Mouse (Mus musculus) midbrain, postnatal 0 days (tissue): Measurements from ENCODE around the gene Timd2. TPM values are rescaled to one million over a fixed set of nuclear protein-coding genes. Genes with fewer than 3 reads are reported as not detected.
"Not testable (repeated sequence)": the region's sequence is repeated elsewhere in the genome, so short reads cannot be mapped to it uniquely, and the experiment has no call there.

Experiments
- ATAC-seq: fragments of 200-750 bp; cut with Nextera tagmentation; 2 replicates; pipeline ENCODE4 v1.8.0; 2017; ENCODE audit warnings: moderate number of reproducible peaks, mild to moderate bottlenecking, moderate TSS enrichment, moderate library complexity; ENCODE audit not compliant: low FRiP score
- DNase-seq: peaks from one replicate; pipeline ENCODE4 v3.0.0-alpha.2; 2015; ENCODE audit warnings: low spot score
- H3K27ac ChIP-seq: fragments of 300-500 bp; sonication (generic); 2 replicates; pipeline ENCODE4 v1.5.1; 2014; ENCODE audit warnings: low read depth, mild to moderate bottlenecking, low read length, mixed read lengths
- H3K27me3 ChIP-seq: fragments of 300-500 bp; sonication (generic); 2 replicates; pipeline ENCODE4 v1.6.1; 2014; ENCODE audit warnings: low read length, control low read depth, mixed read lengths; ENCODE audit not compliant: insufficient read depth
- H3K36me3 ChIP-seq: fragments of 300-500 bp; sonication (generic); 2 replicates; pipeline ENCODE4 v1.6.1; 2014; ENCODE audit warnings: low read length, control low read depth, mixed read lengths; ENCODE audit not compliant: insufficient read depth
- H3K4me1 ChIP-seq: fragments of 300-500 bp; sonication (generic); 2 replicates; pipeline ENCODE4 v1.6.1; 2014; ENCODE audit warnings: mild to moderate bottlenecking, control low read depth, antibody characterized with exemption, low read length, mixed read lengths; ENCODE audit not compliant: insufficient read depth
- H3K4me2 ChIP-seq: fragments of 300-500 bp; sonication (generic); 2 replicates; pipeline ENCODE4 v1.6.1; 2014; ENCODE audit warnings: low read depth, mild to moderate bottlenecking, low read length, mixed read lengths; ENCODE audit not compliant: poor library complexity, severe bottlenecking
- H3K4me3 ChIP-seq: fragments of 300-500 bp; sonication (generic); 2 replicates; pipeline ENCODE4 v1.5.1; 2014; ENCODE audit warnings: low read depth, mild to moderate bottlenecking, low read length, moderate library complexity
- H3K9ac ChIP-seq: fragments of 300-500 bp; sonication (generic); replicated peaks from 2 replicates; pipeline ENCODE4 v1.6.1; 2014; ENCODE audit warnings: mild to moderate bottlenecking, low read length, moderate library complexity, mixed read lengths; ENCODE audit not compliant: poor library complexity, severe bottlenecking
- H3K9me3 ChIP-seq: fragments of 300-500 bp; sonication (generic); 2 replicates; pipeline ENCODE4 v1.6.1; 2016; ENCODE audit warnings: low read length, control low read depth
- CTCF ChIP-seq: IDR thresholded peaks from 2 replicates; pipeline ENCODE4 v1.5.1; 2016; ENCODE audit warnings: antibody characterized with exemption, mild to moderate bottlenecking
- WGBS: fragments of 180-500 bp; shearing (Covaris S2); extraction: QIAGEN DNeasy Blood & Tissue Kit; methylation state at CpG from one replicate; pipeline ENCODE4 v1.1.7; 2014; 5-methylcytosine and 5-hydroxymethylcytosine counted together
- polyA plus RNA-seq: library from polyadenylated mRNA; unstranded; fragments of >200 nt; fragmentation: Nextera tagmentation; extraction: Ambion mirVana; gene quantifications from 2 replicates; pipeline ENCODE4 v1.2.1, GENCODE M21; 2015
- total RNA-seq: library from RNA; depleted of rRNA; stranded (reverse); fragments of >200 nt; gene quantifications from 2 replicates; pipeline ENCODE4 v1.2.3, GENCODE M21; 2014

Timd2 gene
- total and polyA plus RNA-seq, 2 experiments from 2014 or later = not detected

GRCm38 (mm10) chr11:46682842-46683241 is 24.0 kb downstream of the Timd2 start:
- Histone ChIP-seq H3K9ac (no peak overlapping the region), H3K9me3 (no peaks in the 10 kb centered on the region), H3K4me2 (no peak overlapping the region), H3K27ac (no peak overlapping the region), H3K36me3 (no peaks in the 10 kb centered on the region), H3K4me1 (no peaks in the 10 kb centered on the region), H3K4me3 (no peak overlapping the region), H3K27me3 (no peaks in the 10 kb centered on the region)
- DNase-seq (no peak), ATAC-seq (no peak)
- TF ChIP-seq CTCF = no peak
- 71% methylated on average over 1 of the region's 1 CpGs for WGBS

- 65% methylated on average over 2 of the region's 2 CpGs for WGBS
- Histone ChIP-seq H3K27ac (no peak overlapping the region), H3K4me3 (no peak overlapping the region), H3K36me3 (no peaks in the 10 kb centered on the region), H3K4me1 (no peaks in the 10 kb centered on the region), H3K9ac (no peak overlapping the region), H3K27me3 (no peaks in the 10 kb centered on the region), H3K9me3 (no peaks in the 10 kb centered on the region), H3K4me2 (no peak overlapping the region)
- no peak for DNase-seq
- no peak for TF ChIP-seq CTCF
- no peak for ATAC-seq
Observed at GRCm38 (mm10) chr11:46667938-46668337, 38.9 kb downstream of the Timd2 start.

- no peak overlapping the region for H3K4me3 ChIP-seq
- TF ChIP-seq CTCF = no peak
- H3K9me3 ChIP-seq = no peaks in the 10 kb centered on the region
- no peaks in the 10 kb centered on the region for H3K27me3 ChIP-seq
- H3K27ac ChIP-seq = no peak overlapping the region
- WGBS = 95% methylated on average over 3 of the region's 3 CpGs
- H3K9ac ChIP-seq = no peak overlapping the region
- ATAC-seq (no peak), DNase-seq (no peak)
- H3K4me2 ChIP-seq = no peak overlapping the region
- H3K4me1 ChIP-seq = no peaks in the 10 kb centered on the region
- no peaks in the 10 kb centered on the region for H3K36me3 ChIP-seq
Observed at GRCm38 (mm10) chr11:46667105-46667504, 39.8 kb downstream of the Timd2 start.

- Histone ChIP-seq H3K9ac (no peak overlapping the region), H3K27ac (no peak overlapping the region), H3K36me3 (no peaks in the 10 kb centered on the region), H3K4me2 (no peak overlapping the region), H3K4me1 (no peaks in the 10 kb centered on the region), H3K27me3 (no peaks in the 10 kb centered on the region), H3K4me3 (no peak overlapping the region), H3K9me3 (no peaks in the 10 kb centered on the region)
- ATAC-seq (peak; percentile 82), DNase-seq (peak; percentile 78)
- TF ChIP-seq CTCF = peak; percentile 83
- 66% methylated on average over 6 of the region's 6 CpGs for WGBS
Observed at GRCm38 (mm10) chr11:46665599-46666522, 41.0 kb downstream of the Timd2 start.

GRCm38 (mm10) chr11:46663215-46663614 is 43.6 kb downstream of the Timd2 start:
- H3K4me2 ChIP-seq = no peak overlapping the region
- no peaks in the 10 kb centered on the region for H3K36me3 ChIP-seq
- TF ChIP-seq CTCF = no peak
- WGBS = 68% methylated on average over 4 of the region's 4 CpGs
- no peak overlapping the region for H3K4me3 ChIP-seq
- ATAC-seq (no peak), DNase-seq (no peak)
- H3K9me3 ChIP-seq = no peaks in the 10 kb centered on the region
- no peaks in the 10 kb centered on the region for H3K4me1 ChIP-seq
- no peak overlapping the region for H3K27ac ChIP-seq
- H3K9ac ChIP-seq = no peak overlapping the region
- no peaks in the 10 kb centered on the region for H3K27me3 ChIP-seq

- H3K36me3 ChIP-seq = no peaks in the 10 kb centered on the region
- no peaks in the 10 kb centered on the region for H3K9me3 ChIP-seq
- no peaks in the 10 kb centered on the region for H3K4me1 ChIP-seq
- no peak for ATAC-seq
- no peak overlapping the region for H3K4me3 ChIP-seq
- no peak overlapping the region for H3K4me2 ChIP-seq
- no peak overlapping the region for H3K27ac ChIP-seq
- TF ChIP-seq CTCF = no peak
- DNase-seq = no peak
- no peaks in the 10 kb centered on the region for H3K27me3 ChIP-seq
- WGBS = 89% methylated on average over 3 of the region's 3 CpGs
- H3K9ac ChIP-seq = no peak overlapping the region
Observed at GRCm38 (mm10) chr11:46652476-46652875, 54.4 kb downstream of the Timd2 start.

- H3K27ac ChIP-seq, H3K9me3 ChIP-seq, ATAC-seq, H3K4me1 ChIP-seq, H3K4me2 ChIP-seq, DNase-seq, H3K9ac ChIP-seq, H3K4me3 ChIP-seq, H3K36me3 ChIP-seq, H3K27me3 ChIP-seq: not testable (repeated sequence)
- WGBS = 25% methylated on average over 3 of the region's 3 CpGs
Observed at GRCm38 (mm10) chr11:46649655-46650054, 57.2 kb downstream of the Timd2 start.
